Mouse (Mus musculus): ENCODE data around the gene Tex46.
A peak's percentile ranks its signal among the peaks of the same experiment; 100 is the strongest.

Tex46 gene

GRCm38 (mm10) chr4:136610387-136610856 lies at the start of gene Tex46:
TSS of gene Tex46 (plus strand) at chr4:136610437.
- no peak for DNase-seq (ENCODE audit: low read depth, low spot score)

DNA sequence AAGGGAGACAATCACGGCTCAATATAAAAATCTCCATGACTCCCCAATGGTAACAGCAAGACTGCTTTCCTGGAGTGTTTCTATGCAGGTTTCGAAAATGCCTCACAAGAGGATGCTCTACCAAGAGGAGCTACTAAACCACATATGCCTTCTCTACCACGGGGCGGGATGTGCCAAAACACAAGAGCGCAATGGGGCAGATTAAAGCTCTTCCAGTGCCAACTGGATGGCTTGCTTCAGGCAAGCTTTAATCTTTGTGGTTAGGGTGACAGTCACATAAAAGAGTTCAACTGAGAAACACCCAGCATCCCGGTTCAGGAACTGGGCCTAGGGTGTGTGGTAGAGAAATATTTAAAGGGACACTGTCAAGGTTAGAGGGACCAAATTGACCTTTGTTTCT lies 47.5 kb upstream of the Tex46 start:
- DNase-seq (ENCODE audit: low read depth, low spot score), result peak; percentile 67

GRCm38 (mm10) chr4:136568629-136569028 lies 41.6 kb upstream of the Tex46 start:
- DNase-seq (ENCODE audit: low read depth, low spot score), result peak; percentile 16

DNA sequence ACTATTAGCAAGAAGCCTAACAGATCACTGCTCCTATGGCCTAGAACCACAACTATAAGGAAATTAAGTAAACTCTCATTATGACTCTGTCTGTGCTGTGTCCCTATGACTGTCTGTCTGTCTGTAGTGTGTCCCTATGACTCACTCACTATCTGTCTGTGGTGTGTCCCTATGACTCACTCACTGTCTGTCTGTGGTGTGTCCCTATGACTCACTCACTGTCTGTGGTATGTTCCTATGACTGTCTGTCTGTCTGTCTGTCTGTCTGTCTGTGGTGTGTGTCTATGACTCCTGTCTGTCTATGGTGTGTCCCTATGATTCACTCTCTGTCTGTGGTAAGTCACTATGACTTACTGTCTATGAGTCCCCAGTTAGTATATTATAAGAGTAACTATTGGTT lies 40.2 kb upstream of the Tex46 start:
- DNase-seq (ENCODE audit: low read depth, low spot score), result peak; percentile 25

DNA sequence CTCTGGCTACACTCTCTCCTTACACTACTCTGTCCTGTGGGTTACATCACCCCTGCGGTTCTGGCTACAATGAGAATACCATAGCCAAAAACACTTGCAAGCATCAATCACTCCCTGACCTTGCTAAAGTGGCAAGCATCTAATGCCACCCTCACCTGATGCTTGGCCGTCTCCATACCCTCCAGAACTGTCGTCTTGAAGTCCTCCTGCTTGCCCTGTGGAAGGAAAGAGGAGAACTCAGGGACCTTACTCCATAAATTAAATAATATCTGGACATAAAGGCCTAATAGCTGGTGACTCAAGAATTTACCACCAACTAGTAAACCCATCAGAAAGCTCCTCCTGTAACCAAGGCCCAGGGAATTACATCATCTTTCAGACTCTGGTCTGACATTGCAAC lies 28.4 kb upstream of the Tex46 start:
- no peak for DNase-seq (ENCODE audit: low read depth, low spot score)

DNA sequence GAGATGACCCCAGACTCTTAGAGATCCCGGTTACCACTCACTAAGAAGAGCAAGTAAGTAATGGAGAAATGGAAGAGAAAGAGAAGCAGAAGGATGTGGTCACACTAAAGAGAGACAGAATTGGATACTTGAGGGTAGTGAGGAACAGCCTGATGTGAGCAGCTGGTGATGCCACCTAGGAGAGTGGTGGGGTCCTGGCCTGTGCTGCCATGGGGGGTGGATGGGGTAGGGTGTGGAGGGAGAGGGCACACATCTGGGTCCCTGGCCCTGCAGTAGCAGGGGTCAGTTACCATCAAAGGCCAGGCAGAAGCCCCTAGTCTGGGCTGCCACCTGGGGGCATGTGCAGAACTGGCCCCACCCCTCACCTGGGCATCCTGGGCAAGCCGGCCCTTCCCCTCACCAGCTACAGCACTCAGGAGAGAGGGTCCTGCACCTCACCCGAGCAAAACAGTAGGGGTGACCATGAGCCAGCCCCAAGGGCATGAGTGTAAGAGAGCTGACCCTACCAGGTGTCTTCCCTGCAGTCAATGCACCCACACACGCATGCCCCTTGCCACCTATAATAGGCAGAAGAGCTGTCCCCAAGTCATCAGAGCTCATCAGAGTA lies 22.9 kb upstream of the Tex46 start:
- DNase-seq (ENCODE audit: low read depth, low spot score), result no peak

DNA sequence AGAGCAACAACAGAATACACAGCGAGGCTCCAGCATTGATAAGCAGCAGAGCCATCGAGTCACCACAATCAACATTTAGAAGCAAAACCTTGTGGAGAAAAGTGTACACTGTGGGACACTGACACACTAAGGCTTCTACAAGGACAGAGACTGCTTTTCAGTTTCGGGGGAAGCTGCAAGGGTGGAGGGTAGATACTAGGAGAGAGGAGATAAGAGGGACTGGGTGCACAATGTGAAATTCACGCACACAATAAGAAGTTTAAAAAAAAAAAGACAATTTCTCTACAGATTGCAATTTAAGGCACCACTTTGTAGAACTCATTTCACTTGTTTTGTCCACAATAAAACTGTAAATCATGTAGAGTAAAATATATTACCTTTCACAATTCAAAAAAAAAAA lies 22.2 kb upstream of the Tex46 start:
- no peak for DNase-seq (ENCODE audit: low read depth, low spot score)

DNA sequence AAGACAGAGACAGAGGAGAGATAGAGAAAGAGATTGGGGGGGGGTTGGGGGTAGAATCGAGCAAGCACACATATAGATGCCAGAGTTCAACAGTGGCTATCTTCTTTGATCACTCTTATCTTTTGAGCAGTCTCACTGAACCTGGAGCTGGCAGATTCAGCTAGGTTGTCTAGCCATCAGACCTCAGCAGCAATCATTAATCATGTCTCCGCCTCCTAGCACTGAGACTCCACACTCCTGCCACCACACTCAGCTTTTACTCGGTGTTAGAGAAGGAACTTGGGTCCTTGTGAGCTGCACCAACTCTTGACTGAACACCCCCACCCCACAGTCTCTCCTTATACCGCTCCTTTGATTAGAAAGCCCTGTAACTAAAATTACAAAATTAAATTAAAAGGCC lies 18.1 kb upstream of the Tex46 start:
- no peak for DNase-seq (ENCODE audit: low read depth, low spot score)

DNA sequence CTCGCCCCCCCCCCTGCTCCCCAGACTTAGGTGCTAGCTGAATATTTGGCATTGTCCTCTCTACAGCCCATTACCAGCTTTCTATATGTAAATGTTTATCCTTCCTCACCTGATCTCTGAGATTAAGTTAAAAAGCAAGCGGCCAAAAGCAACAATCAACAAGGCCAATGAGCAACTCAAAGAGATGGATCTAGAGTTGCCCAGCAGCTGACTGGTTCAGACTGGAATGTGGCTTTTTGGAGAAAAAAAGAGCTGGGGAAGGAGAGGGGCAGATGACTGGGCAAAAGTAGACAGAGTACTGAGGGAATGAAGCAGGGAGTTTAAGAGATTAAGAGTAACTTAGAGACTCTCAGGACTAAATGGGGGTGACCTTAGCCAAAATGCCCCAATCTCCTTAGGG lies 16.2 kb upstream of the Tex46 start:
- DNase-seq (ENCODE audit: low read depth, low spot score), result no peak

- DNase-seq (ENCODE audit: low read depth, low spot score), result no peak
These were observed 15.0 kb upstream of the Tex46 start for GRCm38 (mm10) chr4:136595221-136595620.

DNA sequence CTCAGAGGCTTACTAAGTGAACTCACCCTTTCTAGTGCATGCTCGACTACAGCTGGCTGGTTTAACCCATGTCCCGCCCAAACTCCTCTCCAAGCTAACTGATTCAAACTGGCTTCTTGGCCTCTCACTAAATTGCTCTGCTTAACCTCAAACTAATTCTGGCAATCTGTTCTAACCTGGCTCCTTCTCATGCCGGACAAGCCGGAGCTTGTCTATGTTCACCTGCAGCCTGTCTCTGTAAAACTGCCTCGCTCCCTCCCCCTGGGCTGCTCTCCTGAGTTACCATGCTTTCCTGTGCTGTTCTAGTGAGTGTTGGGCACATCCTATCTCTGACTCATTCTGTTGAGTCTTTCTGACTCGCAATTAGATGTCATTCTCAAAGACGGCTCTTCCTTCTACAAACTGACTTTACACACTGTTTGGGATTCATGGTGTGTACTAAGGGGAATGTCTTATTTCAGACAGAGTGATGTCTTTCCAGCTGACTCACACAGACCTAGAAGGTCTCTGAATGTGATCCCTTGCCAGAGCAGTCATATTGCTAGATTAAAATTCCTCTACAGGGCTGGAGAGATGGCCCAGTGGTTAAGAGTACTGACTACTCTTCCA lies 11.9 kb upstream of the Tex46 start:
- DNase-seq (ENCODE audit: low read depth, low spot score), result peak; percentile 49

DNA sequence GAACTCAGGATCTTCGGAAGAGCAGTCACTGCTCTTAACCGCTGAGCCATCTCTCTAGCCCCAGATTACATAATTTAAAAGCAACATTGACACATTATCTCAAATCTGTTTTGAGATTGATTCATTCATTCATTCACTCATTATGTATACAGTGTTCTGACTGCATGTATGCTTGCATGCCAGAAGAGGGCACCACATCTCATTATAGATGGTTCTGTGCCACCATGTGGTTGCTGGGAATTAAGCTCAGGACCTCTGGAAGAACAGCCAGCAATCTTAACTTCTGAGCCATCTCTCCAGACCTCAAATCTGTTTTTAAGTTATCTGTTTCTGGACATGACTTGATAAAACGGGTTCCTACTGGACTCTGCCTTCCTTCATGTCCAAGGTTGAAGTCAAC lies 10.4 kb upstream of the Tex46 start:
- no peak for DNase-seq (ENCODE audit: low read depth, low spot score)

GRCm38 (mm10) chr4:136600536-136600935 lies 9.7 kb upstream of the Tex46 start:
- no peak for DNase-seq (ENCODE audit: low read depth, low spot score)

- peak; percentile 73 for DNase-seq (ENCODE audit: low read depth, low spot score)
These were observed 8.8 kb upstream of the Tex46 start for GRCm38 (mm10) chr4:136601476-136601875.

DNA sequence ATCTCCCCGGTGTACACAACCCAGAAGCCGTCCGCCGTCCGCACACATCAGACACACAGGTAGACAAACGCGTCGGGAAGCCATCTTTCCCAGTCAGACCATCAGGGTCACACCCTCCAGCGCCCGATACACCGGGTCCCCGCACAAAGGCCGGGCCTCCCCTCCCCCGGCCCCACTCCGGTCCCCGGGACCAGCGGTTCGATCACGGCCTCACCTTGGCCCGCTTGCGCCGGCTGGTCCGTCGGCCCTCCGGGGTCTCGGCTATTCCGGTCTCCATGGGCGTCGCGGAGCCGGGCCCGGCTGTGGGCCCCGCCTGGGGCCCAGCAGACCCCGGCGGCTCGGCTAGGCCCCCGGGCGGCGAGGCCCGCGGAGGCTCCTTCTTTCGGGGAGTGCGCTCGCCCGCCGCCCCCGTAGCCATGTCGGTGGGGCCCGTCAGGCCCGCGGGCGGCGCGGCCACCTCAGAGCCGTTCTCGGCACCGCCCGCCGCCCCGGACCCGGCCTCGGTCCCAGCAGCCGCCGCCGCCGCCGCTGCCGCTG lies 8.2 kb upstream of the Tex46 start:
- peak; percentile 49 for DNase-seq (ENCODE audit: low read depth, low spot score)

DNA sequence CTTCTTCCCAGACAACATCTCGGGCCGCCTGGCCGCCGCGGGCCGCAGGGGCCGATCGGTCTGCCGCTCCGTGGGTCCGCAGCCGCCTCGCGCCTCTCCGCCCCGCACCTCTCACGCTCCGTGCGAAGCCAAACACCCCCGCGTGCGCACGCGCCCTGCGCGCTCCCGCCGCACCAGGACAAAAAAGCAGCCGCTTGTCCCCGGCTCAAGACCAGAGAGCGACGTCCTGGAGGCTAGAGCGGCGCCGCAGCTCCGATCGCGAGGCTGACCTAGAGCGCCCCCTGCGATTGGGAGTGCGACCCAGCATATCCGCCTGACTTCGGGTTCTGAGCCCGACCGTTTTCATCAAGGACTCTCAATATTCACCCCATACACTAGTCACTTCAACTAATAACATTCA lies 7.7 kb upstream of the Tex46 start, which contains the start of gene Kdm1a:
TSS of gene Kdm1a (minus strand) at position 156 of the 400 bp plus-strand sequence.
- DNase-seq (ENCODE audit: low read depth, low spot score), result peak; percentile 98

GRCm38 (mm10) chr4:136605756-136606485 lies 4.3 kb upstream of the Tex46 start:
- no peak for DNase-seq (ENCODE audit: low read depth, low spot score)

- peak; percentile 33 for DNase-seq (ENCODE audit: low read depth, low spot score)
These were observed 3.4 kb downstream of the Tex46 start for GRCm38 (mm10) chr4:136613657-136614056.

GRCm38 (mm10) chr4:136621336-136621735 lies 11.1 kb downstream of the Tex46 start:
- peak; percentile 83 for DNase-seq (ENCODE audit: low read depth, low spot score)

- DNase-seq (ENCODE audit: low read depth, low spot score), result no peak
These were observed 11.7 kb downstream of the Tex46 start for GRCm38 (mm10) chr4:136621956-136622355.

DNA sequence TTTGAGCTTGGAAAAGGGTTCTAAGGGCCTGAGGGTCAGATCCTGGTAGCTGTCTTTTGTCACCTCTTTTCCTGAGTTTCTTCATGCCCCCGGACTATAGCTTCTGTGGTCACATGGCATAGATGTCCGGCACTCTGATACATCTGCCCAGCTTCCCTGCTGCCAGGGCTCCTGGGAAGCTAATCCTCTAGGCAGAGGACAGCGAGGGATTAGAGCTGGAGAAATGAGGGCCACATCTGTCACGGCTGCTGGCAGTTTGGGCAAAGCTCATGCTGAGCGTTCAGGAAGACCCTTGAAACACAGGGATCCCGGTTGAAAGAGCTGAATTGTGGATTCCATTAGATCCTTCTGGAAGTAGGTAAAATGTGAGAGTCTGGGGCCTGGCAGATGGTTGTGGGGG lies 12.2 kb downstream of the Tex46 start, which contains the start of gene Lactbl1:
TSS of gene Lactbl1 (plus strand) at position 234 of the 400 bp plus-strand sequence.
- no peak for DNase-seq (ENCODE audit: low read depth, low spot score)

DNA sequence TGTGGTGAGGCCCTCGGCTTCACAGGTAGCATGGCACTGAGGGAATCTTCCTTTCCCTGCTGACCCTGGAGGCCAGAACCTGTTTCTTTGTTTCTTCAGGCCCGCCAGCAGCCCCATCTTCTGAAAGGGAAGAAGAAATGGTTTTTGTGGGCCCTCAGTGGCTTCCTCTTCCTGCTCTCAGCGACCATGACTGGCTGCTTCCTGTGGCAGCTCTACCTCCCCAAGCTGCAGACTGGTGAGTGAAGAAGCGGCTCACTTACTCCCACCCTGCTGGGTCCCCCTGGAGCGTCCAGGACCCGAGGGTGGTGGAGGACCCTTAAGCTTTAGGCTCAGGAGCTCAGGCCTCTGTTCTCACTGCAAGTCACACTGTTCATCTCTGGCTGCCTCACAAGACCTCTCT lies 16.4 kb downstream of the Tex46 start:
- no peak for DNase-seq (ENCODE audit: low read depth, low spot score)
